Mouse (Mus musculus): Measurements from ENCODE around the gene 6720489N17Rik.
A peak's percentile ranks its signal among the peaks of the same experiment; 100 is the strongest.
"Not testable (repeated sequence)": the region's sequence is repeated elsewhere in the genome, so short reads cannot be mapped to it uniquely, and the experiment has no call there.

6720489N17Rik gene

DNA sequence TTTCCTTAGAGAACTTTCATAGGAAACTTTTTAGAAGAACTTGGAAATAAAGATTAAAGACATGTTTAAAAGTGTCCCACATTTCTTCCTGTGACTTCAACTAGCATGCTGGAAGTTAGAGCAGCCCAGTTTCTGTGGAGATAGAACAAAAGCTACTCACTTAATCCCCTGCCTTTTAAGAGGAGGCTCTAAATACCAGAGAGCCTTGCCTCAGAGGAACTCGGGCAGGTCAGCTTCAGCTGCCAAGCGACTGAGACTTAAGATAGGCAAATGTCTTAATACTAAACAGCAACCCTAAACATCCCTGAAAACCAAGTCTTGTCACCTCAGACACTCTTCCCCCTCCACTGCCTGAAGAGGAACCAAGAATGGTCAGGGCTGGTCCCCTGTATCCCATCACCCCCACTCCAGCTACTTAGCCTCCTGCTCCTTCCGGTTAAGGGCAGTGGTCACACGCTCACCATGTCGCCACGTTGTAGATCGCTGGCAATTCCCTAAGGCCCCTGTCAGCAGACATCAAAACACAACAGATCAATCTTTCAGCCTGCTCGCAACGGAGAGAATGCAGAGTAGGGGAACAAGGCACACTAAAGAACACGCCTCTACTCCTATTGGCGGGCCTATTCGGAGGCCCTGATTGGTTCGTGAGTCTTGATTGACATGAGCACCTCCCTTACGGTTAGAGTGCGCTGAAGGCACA, at the start of gene 6720489N17Rik:
Gene 6720489N17Rik, minus strand, starts transcription at position 606 of the 700 bp plus-strand sequence.
- DNase-seq: peak; percentile 78

DNA sequence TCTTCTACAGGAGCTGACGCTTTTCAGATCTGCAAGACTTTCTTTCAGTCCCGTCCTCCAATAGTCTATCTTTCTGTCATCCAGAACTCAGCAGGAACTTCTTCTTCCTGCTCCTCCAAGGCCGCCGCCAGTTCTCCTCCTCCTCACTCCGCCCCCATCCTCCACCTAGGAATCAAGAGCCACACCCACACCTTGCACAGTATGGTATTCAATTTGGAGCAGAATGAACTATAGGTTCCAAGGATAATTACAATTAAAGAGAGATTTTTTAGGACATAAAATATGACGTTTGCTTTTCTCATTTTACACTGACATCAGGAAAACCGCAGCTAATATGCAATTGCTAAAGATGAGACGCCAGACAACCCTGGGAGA, 29.4 kb upstream of the 6720489N17Rik start:
- no peak for DNase-seq

DNA sequence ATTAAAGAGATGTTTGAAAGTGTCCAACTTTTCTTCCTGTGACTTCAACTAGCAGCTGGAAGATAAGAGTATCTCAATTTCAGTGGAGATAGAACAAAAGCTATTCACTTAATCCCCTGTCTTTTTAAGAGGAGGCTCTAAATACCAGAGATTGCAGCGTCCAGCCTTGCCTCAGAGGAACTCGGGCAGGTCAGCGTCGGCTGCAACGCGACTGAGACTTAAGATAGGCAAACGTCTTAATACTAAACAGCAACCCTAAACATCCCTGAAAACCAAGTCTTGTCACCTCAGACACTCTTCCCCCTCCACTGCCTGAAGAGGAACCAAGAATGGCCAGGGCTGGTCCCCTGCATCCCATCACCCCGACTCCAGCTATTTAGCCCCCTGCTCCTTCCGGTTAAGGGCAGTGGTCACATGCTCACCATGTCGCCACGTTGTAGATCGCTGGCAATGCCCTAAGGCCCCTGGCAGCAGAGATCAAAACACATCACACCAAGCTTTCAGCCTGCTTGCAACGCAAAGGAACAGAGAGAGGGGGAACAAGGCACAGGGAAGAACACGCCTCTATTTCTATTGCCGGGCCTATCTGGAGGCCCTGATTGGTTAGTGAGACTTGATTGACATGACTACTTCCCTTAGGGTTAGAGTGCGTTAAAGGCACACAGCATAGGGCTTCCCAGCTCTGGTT, 28.8 kb upstream of the 6720489N17Rik start:
- DNase-seq: peak; percentile 71

DNA sequence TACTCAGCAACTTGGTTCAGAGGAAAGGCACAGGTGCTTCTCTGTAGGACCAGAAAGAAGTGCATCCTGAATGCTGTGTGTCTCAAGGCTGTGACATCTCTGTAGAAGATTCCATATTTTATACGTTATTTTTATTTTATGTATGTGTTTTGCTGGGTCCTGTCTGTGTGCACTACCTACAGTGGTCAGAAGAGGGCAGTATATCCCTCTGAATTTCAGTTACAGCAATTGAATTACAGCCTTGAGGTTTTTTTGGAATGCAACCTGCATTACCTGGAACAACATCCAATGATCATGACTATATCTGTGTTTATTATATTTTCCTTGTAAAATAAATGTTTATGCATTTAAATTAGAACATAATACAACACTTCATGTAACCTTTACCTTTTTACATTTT, 3.1 kb upstream of the 6720489N17Rik start:
- DNase-seq: peak; percentile 3

DNA sequence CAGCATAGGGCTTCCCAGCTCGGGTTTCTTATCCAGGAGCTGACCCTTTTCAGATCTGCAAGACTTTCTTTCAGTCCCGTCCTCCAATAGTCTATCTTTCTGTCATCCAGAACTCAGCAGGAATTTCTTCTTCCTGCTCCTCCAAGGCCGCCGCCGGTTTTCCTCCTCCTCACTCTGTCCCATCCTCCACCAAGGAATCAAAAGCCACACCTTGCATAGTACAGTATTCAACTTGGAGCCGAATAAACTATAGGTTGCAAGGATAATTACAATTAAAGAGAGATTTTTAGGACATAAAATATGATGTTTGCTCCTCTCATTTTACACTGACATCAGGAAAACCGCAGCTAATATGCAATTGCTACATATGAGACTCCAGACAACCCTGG, 289 bp upstream of the 6720489N17Rik start:
- not testable (repeated sequence) for DNase-seq

DNA sequence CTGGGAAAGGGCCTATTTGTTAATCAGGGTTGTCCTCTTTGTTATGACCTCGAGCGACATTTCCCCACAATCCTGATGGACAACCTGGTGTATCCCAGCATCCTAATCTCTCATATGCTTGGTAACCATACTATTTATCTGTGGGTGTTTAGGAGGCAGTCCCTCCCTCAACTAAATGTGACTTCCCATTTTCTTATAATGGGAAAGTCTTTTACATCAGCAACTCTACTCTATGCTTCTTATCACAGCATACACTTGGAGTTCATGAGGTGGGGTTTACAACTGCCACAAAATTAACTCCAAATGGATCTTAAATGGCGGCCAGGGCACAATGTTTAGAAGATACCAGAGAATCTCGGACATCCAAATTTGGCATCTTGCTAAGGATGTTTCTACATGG, 6.5 kb downstream of the 6720489N17Rik start:
- not testable (repeated sequence) for DNase-seq

DNA sequence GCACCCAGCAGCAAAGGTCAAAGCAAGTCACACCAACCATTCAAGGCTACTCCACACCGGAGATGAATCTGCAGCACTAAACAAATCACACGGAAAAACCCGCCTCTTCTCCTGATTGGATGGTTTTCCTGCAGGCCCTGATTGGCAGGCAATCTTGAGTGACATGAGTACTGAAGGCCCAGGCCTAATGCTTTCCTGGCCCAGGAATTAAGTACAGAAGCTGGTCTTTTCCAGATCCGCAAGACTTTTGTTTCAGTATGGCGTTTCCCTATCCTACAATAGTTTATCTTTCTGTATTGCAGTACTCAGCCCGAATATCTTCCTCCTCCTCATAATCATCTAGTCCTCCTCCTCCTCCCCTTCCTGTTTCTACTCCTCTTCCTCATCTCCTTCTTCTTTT, 52.9 kb downstream of the 6720489N17Rik start, which contains the start of gene Zfp934:
Gene Zfp934, minus strand, starts transcription at position 101 of the 400 bp plus-strand sequence.
- not testable (repeated sequence) for DNase-seq

GRCm38 (mm10) chr13:62561696-62562095, 62.3 kb downstream of the 6720489N17Rik start:
- DNase-seq: not testable (repeated sequence)

GRCm38 (mm10) chr13:62558189-62559110, 65.5 kb downstream of the 6720489N17Rik start, which contains the start of gene Zfp935:
Gene Zfp935, minus strand, starts transcription at chr13:62558511.
- DNase-seq: peak; percentile 81
